Mouse (Mus musculus) intestine, postnatal 0 days (tissue): ENCODE measurements at regions not wholly inside any gene's neighbourhood (a gene's known extent, or its start where the extent isn't known, plus 50 kb on each side); places are given as distances from the start of the nearest gene placed in this dataset.
"Not testable (repeated sequence)": the region's sequence is repeated elsewhere in the genome, so short reads cannot be mapped to it uniquely, and the experiment has no call there.

Source experiments
- ATAC-seq: fragments of 200-750 bp; cut with Nextera tagmentation; 2 replicates; pipeline ENCODE4 v1.8.0; 2017; ENCODE audit warnings: mild to moderate bottlenecking, moderate TSS enrichment, moderate library complexity
- H3K27ac ChIP-seq: fragments of 300-500 bp; sonication (generic); 2 replicates; pipeline ENCODE4 v1.5.1; 2014; ENCODE audit warnings: mild to moderate bottlenecking, low read depth, low read length, moderate library complexity
- H3K27me3 ChIP-seq: fragments of 300-500 bp; sonication (generic); replicated peaks from 2 replicates; pipeline ENCODE4 v1.6.1; 2014; ENCODE audit warnings: low read length, mixed read lengths; ENCODE audit not compliant: control insufficient read depth, insufficient read depth
- H3K36me3 ChIP-seq: fragments of 300-500 bp; sonication (generic); 2 replicates; pipeline ENCODE4 v1.6.1; 2014; ENCODE audit warnings: mild to moderate bottlenecking, moderate library complexity; ENCODE audit not compliant: control insufficient read depth, insufficient read depth
- H3K4me1 ChIP-seq: fragments of 300-500 bp; sonication (generic); replicated peaks from 2 replicates; pipeline ENCODE4 v1.6.1; 2014; ENCODE audit warnings: antibody characterized with exemption, low read length, mixed read lengths; ENCODE audit not compliant: control insufficient read depth, insufficient read depth
- H3K4me2 ChIP-seq: fragments of 300-500 bp; sonication (generic); replicated peaks from 2 replicates; pipeline ENCODE4 v1.6.1; 2014; ENCODE audit warnings: low read depth, mild to moderate bottlenecking, moderate library complexity
- H3K4me3 ChIP-seq: fragments of 300-500 bp; sonication (generic); 2 replicates; pipeline ENCODE4 v1.5.1; 2014; ENCODE audit warnings: low read depth, low read length
- H3K9ac ChIP-seq: fragments of 300-500 bp; sonication (generic); 2 replicates; pipeline ENCODE4 v1.6.1; 2014; ENCODE audit warnings: mild to moderate bottlenecking, low read depth, low read length
- H3K9me3 ChIP-seq: fragments of 300-500 bp; sonication (generic); 2 replicates; pipeline ENCODE4 v1.6.1; 2016; ENCODE audit warnings: mixed run types; ENCODE audit not compliant: control insufficient read depth
- CTCF ChIP-seq: sonication (generic); IDR thresholded peaks from 2 replicates; pipeline ENCODE4 v1.5.1; 2016; ENCODE audit warnings: low read depth, mild to moderate bottlenecking, control low read depth, antibody characterized with exemption, moderate library complexity
- WGBS: fragments of 180-500 bp; shearing (Covaris S2); extraction: QIAGEN DNeasy Blood & Tissue Kit; methylation state at CpG from one replicate; pipeline ENCODE4 v1.1.7; 2014; 5-methylcytosine and 5-hydroxymethylcytosine counted together

DNA sequence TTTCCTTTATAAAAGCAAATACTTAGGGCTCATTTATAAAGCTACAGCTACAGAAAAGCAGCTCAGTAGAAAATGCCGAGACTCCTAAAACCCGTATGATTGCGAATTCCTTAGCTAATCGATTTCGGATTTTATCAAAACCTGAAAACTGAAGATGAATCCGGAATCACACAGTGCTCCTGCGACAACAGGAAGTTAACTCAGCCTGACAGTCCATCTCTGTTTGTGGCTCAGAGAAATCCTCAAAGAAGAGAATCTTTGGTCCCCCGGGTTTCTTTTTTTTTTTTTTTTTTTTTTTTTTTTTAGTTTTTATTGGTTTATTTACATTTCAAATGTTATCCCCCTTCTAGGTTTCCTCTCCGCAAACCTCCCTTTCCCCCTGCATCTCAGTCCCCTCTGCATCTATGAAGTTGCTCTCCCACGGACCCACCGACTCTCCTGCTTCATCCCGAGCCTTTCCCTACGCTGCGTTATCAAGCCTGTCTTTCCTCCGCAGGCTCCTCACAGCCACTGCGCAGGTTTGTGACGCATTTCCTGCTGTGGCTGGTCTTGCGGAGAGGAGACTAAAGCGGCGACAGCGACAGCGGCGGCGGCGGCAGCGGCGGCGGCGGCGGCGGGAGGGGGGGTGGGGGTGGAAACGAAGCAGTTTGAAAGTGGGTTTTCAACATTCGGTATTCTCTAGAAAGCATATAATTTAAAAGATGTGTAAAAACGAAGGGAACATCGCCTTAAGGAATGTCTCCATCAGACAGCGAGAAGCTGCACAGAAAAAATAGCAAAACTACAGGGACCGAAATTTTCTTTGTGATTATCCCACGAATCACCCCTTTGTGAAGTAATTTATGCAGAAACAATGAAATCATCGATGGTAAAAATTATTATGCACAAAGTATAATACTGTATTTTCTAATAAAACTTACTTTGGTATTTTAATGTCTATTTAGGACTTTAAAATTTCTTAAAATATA lies 352.3 kb upstream of the Snrpn start:
- ATAC-seq, H3K27ac ChIP-seq, H3K9me3 ChIP-seq, H3K27me3 ChIP-seq, H3K9ac ChIP-seq, H3K4me1 ChIP-seq, H3K36me3 ChIP-seq: not testable (repeated sequence)
- peak overlapping the region; percentile 30 for H3K4me3 ChIP-seq
- WGBS, result 13% methylated on average over 39 of the region's 39 CpGs
- peak overlapping the region; percentile 55 for H3K4me2 ChIP-seq

DNA sequence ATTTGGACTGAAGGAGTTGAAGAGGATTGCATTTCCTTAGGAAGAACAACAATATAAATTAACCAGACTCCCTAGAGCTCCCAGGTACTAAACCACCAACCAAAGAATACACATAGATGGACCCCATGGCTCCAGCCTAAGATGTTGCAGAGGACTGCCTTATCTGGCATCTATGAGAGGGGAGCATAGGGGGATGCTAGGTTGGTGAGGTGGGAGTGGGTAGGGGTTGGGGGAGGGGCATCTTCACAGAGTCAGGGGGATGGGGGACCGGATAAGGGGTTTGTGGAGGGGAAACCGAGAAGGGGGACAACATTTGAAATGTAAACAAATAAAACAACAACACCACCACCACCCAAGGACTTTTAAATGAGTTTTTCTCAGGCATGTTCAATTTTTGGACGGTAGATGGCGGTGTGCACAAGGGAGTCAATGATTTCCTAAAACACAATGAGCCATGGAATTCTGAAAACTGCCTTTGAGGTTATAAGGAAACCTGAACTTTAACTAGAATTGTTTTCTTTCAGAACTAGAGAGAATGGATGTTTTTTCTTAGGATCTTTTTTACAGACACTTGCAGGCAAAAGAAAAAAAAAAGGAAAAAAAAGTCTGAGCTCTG lies 347.9 kb upstream of the Snrpn start:
- not testable (repeated sequence) for H3K4me1 ChIP-seq, H3K4me2 ChIP-seq, H3K9me3 ChIP-seq, H3K27me3 ChIP-seq, ATAC-seq, H3K4me3 ChIP-seq, H3K9ac ChIP-seq, H3K27ac ChIP-seq, H3K36me3 ChIP-seq
- WGBS, result 4% methylated on average over 4 of the region's 4 CpGs
- TF ChIP-seq CTCF, result peak; percentile 62

DNA sequence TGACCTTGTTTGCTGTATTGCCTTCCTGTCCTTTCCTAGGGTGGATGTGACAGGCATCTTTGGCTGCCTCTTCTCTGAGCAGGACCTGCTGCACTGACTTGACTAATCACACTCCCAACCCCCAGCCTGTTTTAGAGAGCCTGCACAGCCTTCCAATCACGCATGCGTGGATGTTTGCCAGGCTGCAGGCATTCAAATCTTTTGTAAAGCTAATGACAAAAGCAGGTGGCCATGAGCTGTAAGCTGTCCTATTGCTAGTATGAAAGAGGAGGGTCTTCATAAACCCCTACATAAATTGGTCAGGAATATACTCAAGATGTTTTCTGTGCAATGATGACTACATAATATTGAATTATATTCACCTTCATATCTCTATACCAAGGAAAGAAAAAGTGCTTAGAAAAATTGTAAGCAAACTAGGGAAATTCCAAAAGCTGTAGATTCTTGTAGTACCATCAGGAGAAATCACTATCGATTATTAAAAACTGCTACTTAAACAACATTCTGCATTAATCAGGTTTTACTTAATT lies 310.1 kb upstream of the Snrpn start:
- ATAC-seq, H3K4me1 ChIP-seq, H3K9me3 ChIP-seq, H3K27me3 ChIP-seq, H3K9ac ChIP-seq, H3K4me2 ChIP-seq, H3K36me3 ChIP-seq, H3K27ac ChIP-seq, H3K4me3 ChIP-seq: not testable (repeated sequence)
- WGBS, result 60% methylated on average over 3 of the region's 3 CpGs

DNA sequence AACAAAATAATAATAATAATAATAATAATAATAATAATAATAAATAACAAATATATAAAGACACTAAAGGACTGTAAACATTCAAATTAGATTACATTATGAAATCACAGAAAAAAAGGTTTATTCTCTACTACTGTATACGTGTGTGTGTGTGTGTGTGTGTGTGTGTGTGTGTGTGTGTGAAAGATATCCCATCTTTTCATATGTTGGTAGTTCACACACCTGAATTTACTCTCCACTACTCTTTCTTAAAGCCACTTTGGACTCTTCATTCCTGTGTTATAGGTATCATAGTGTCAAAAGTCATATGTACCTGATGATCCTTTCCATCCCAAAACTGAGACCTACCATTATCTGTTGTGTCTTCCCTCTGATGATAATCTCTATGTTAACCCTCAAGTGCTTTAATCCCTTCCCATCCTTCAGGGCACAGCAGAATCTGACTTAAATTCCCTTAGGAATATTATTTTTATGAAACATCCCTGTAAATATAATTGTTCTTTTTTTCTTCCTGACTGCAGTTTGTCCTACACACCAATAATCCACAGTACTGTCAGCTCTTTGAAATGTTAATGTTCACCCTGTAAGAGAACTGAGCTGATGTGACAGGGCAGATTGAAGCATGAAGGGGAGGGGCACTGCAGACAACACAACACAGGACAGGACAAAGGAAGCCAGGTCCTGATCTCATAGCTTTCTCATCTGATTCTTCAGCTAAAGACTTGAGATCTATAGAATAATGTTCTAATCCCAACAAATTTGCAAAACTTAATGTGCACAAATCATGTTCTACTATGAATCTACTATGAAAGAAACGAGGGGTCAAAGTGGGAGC lies 309.4 kb upstream of the Snrpn start:
- not testable (repeated sequence) for H3K36me3 ChIP-seq, ATAC-seq, H3K27me3 ChIP-seq, H3K27ac ChIP-seq, H3K4me2 ChIP-seq, H3K4me1 ChIP-seq, H3K9me3 ChIP-seq, H3K9ac ChIP-seq, H3K4me3 ChIP-seq
- WGBS, result 47% methylated on average over 2 of the region's 2 CpGs

DNA sequence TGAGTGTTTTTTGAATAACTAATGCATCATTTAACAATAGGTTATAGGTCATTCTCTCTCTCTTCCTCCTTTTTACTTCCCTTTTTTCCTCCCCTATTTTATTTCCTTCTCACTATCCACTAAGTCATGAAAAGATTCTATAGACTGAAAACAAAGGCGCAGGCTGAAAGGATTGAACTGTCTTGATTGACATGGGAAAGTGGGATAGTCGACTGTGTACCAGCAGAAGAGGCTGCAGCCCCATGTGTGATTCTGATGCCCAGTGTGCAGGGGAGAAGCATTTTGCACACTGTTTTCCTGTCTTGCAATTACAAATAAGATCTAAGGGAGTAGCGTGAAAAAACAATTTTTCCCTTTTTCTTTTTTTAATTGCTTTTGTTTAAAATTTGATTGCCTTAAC lies 298.8 kb upstream of the Snrpn start:
- H3K9ac ChIP-seq, result no peak overlapping the region
- H3K9me3 ChIP-seq, result no peaks in the 10 kb centered on the region
- no peaks in the 10 kb centered on the region for H3K27me3 ChIP-seq
- no peaks in the 10 kb centered on the region for H3K36me3 ChIP-seq
- H3K27ac ChIP-seq, result no peak overlapping the region
- no peaks in the 10 kb centered on the region for H3K4me1 ChIP-seq
- WGBS, result 74% methylated on average over 3 of the region's 3 CpGs
- no peak overlapping the region for H3K4me2 ChIP-seq
- H3K4me3 ChIP-seq, result no peak overlapping the region
- no peak for ATAC-seq
- TF ChIP-seq CTCF, result no peak

DNA sequence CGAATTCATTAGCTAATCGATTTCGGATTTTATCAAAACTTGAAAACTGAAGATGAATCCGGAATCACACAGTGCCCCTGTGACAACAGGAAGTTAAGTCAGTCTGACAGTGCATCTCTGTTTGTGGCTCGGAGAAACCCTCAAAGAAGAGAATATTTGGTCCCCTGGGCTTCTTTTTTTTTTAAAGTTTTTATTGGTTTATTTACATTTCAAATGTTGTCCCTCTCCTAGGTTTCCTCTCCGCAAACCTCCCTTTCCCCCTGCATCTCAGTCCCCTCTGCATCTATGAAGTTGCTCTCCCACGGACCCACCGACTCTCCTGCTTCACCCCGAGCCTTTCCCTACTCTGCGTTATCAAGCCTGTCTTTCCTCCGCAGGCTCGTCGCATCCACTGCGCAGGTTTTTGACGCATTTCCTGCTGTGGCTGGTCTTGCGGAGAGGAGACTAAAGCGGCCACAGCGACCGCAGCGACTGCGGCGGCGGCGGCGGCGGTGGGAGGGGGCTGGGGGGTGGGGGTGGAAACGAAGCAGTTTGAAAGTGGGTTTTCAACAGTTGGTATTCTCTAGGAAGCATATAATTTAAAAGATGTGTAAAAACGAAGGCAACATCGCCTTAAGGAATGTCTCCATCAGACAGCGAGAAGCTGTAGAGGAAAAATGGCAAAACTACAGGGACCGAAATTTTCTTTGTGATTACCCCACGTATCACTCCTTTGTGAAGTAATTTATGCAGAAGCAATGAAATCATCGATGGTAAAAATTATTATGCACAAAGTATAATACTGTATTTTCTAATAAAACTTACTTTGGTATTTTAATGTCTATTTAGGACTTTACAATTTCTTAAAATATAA lies 251.2 kb upstream of the Snrpn start:
- H3K4me2 ChIP-seq, result peak overlapping the region; percentile 59
- WGBS, result 12% methylated on average over 33 of the region's 33 CpGs
- not testable (repeated sequence) for H3K36me3 ChIP-seq, H3K4me1 ChIP-seq, H3K9ac ChIP-seq, H3K27me3 ChIP-seq, H3K27ac ChIP-seq, H3K9me3 ChIP-seq
- ATAC-seq, result peak; percentile 59; the same call in 1 of the 2 replicates
- H3K4me3 ChIP-seq, result peak overlapping the region; percentile 34
